Mouse (Mus musculus): ENCODE measurements around the gene Klhl21. TPM values are rescaled to one million over a fixed set of nuclear protein-coding genes. Genes with fewer than 3 reads are reported as not detected.
A peak's percentile ranks its signal among the peaks of the same experiment; 100 is the strongest.
"Not testable (repeated sequence)": the region's sequence is repeated elsewhere in the genome, so short reads cannot be mapped to it uniquely, and the experiment has no call there.

Klhl21 gene
- polyA plus RNA-seq, 1 experiment from 2014 or later: 5.7 TPM

DNA sequence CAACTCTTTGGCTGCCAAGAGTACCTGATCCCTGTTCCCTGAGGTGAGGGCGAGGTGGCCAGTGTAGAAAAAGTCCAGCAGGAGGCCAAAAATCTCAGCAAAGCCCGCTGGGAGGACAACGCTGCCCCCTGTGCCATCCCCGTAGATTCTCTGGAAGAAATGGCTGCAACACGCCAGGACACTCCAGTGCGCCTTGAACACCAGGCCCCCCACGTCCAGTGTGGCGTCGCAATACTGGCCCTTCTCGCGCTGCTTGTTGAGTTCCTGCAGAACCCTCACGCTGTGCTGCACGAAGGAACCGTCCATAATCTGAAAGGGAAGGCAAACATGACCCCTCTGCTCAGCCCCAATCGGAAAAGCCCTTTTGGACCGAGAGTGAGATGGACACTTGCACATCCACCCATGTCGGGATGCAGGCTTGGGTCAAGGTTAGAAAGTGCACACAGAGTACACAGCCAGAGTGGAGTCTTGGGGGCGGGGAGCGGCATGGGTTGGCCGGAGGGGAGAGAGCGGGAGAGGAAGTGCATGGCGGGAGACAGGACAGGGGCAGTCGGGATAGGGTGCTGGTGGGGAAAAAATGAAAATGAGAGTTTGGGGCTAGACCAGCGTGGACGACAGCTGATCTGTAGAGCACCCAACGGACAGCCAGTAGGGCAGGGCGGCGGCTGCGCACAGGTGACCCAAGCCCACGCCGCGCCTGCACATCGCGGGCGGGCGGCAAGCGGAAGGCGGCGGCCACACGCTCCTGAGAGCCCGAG lies 18.3 kb downstream of the Klhl21 start:
- peaks cover 65% of the 10 kb centered on the region for H3K4me1 ChIP-seq

DNA sequence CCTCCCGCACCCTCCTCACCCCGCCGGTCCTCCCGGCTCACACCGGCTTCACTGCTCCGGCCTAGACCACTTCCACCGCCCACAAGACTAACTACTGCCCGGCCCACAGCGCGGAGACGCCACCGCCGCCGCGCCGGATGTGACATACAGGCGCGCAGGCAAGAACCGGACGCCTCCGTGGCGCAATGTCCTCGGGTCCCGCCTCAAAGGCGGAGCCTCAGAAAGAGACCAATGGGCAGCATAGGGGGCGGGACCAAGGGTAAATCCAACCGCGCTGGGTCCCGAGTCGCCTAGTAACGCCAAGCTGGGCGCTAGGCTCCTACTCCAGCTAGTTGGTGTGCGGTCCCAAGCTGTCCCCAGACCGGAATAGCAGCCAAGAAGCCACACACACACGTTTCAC lies 18.9 kb downstream of the Klhl21 start, which contains the start of gene Zbtb48:
TSS of gene Zbtb48 (minus strand) at position 148 of the 400 bp plus-strand sequence.
- H3K27ac ChIP-seq (replicated peaks): peak within 1 kb of the TSS; percentile 82
- peak; percentile 98 for ATAC-seq (ENCODE audit: low FRiP score)
- H3K4me3 ChIP-seq (replicated peaks): peak within 1 kb of the TSS; percentile 82
- H3K27me3 ChIP-seq (replicated peaks): 0 out of 2 replicates have a peak, but pooled peaks cover 3% of the 10 kb centered on the region
- H3K4me2 ChIP-seq: peak within 1 kb of the TSS; percentile 99
- peaks cover 65% of the 10 kb centered on the region for H3K4me1 ChIP-seq
- H3K9me3 ChIP-seq (replicated peaks): no peaks in the 10 kb centered on the region
- WGBS: under 1% methylated on average over 34 of the region's 35 CpGs
- H3K9ac ChIP-seq (replicated peaks): peak within 1 kb of the TSS; percentile 74
- H3K36me3 ChIP-seq: peaks cover 17% of the 10 kb centered on the region

More for the DNA sequence above, 18.3 kb downstream of the Klhl21 start:
- H3K9me3 ChIP-seq (replicated peaks): no peaks in the 10 kb centered on the region
- peak overlapping the region; percentile 80 for H3K27ac ChIP-seq (replicated peaks)
- H3K4me2 ChIP-seq: peak overlapping the region; percentile 99
- peak; percentile 64 for ATAC-seq (ENCODE audit: low FRiP score)
- H3K9ac ChIP-seq (replicated peaks): peak overlapping the region; percentile 74
- H3K27me3 ChIP-seq (replicated peaks): 0 out of 2 replicates have a peak, but pooled peaks cover 3% of the 10 kb centered on the region
- peak overlapping the region; percentile 82 for H3K4me3 ChIP-seq (replicated peaks)
- WGBS: 3% methylated on average over 41 of the region's 41 CpGs
- H3K36me3 ChIP-seq: peaks cover 23% of the 10 kb centered on the region

GRCm38 (mm10) chr4:152028456-152028855 lies 19.9 kb downstream of the Klhl21 start:
- 63% methylated on average over 15 of the region's 15 CpGs for WGBS
- Histone ChIP-seq H3K9ac (replicated peaks) (peak overlapping the region; percentile 74; the same call in 1 of the 2 replicates), H3K4me2 (peak overlapping the region; percentile 99), H3K36me3 (peaks cover 8% of the 10 kb centered on the region), H3K9me3 (replicated peaks) (no peaks in the 10 kb centered on the region), H3K4me3 (replicated peaks) (peak overlapping the region; percentile 82), H3K4me1 (peaks cover 59% of the 10 kb centered on the region), H3K27me3 (replicated peaks) (0 out of 2 replicates have a peak, but pooled peaks cover 3% of the 10 kb centered on the region), H3K27ac (replicated peaks) (0 out of 2 replicates have a peak overlapping the region, but pooled peaks have one; percentile 82)
- no peak for ATAC-seq (ENCODE audit: low FRiP score)

DNA sequence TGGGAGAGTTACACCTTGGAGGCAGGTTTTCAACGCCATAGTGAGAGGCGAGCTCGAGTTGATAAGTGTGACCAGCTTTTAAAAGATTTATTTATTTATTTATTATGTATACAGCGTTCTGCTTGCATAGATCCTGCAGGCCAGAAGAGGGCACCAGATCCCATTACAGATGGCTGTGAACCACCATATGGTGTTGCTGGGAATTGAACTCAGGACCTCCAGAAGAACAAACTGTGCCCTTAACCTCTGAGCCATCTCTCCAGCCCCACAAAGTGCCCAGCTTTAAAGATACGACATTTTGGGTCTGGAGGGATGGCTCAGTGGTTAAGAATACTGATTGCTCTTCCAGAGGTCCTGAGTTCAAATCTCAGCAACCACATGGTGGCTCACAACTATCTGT lies 20.5 kb downstream of the Klhl21 start:
- Histone ChIP-seq H3K4me3 (replicated peaks) (peak overlapping the region; percentile 82), H3K9ac (replicated peaks) (no peak overlapping the region), H3K36me3 (0 out of 2 replicates have a peak, but pooled peaks cover 2% of the 10 kb centered on the region), H3K4me1 (peaks cover 52% of the 10 kb centered on the region), H3K9me3 (replicated peaks) (no peaks in the 10 kb centered on the region), H3K27ac (replicated peaks) (no peak overlapping the region), H3K27me3 (replicated peaks) (0 out of 2 replicates have a peak, but pooled peaks cover 3% of the 10 kb centered on the region), H3K4me2 (peak overlapping the region; percentile 99)
- ATAC-seq (ENCODE audit: low FRiP score): no peak
- WGBS: 44% methylated on average over 5 of the region's 5 CpGs

GRCm38 (mm10) chr4:152029997-152030396 lies 21.4 kb downstream of the Klhl21 start:
- 0 out of 2 replicates have a peak overlapping the region, but pooled peaks have one; percentile 6 for H3K9ac ChIP-seq (replicated peaks)
- H3K27ac ChIP-seq (replicated peaks): no peak overlapping the region
- H3K4me1 ChIP-seq: peaks cover 43% of the 10 kb centered on the region
- H3K27me3 ChIP-seq (replicated peaks): 0 out of 2 replicates have a peak, but pooled peaks cover 3% of the 10 kb centered on the region
- H3K4me3 ChIP-seq (replicated peaks): peak overlapping the region; percentile 8; the same call in 1 of the 2 replicates
- peak overlapping the region; percentile 29 for H3K4me2 ChIP-seq
- H3K36me3 ChIP-seq: no peaks in the 10 kb centered on the region
- ATAC-seq (ENCODE audit: low FRiP score): no peak
- H3K9me3 ChIP-seq (replicated peaks): no peaks in the 10 kb centered on the region
- WGBS: 65% methylated on average over 4 of the region's 4 CpGs

DNA sequence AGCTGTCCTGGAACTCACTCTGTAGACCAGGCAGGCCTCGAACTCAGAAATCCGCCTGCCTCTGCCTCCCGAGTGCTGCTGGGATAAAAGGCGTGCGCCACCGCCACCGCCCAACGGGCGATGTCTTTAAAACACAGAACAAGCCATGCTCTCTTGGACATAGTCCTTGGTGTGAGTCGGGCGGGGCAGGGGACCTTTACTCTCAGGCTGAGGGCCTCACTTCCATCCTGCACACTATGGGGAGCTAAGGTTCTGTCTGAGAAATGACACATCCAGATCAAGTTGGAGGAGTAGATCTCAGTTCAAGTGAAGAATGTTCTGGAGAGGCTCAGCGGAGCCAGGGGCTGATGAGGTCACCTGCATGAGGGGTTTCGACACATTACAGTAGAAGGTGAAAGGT lies 24.3 kb downstream of the Klhl21 start:
- no peaks in the 10 kb centered on the region for H3K9me3 ChIP-seq (replicated peaks)
- H3K4me1 ChIP-seq: peaks cover 22% of the 10 kb centered on the region
- no peak overlapping the region for H3K27ac ChIP-seq (replicated peaks)
- H3K36me3 ChIP-seq: no peaks in the 10 kb centered on the region
- H3K27me3 ChIP-seq (replicated peaks): 0 out of 2 replicates have a peak, but pooled peaks cover 3% of the 10 kb centered on the region
- no peak overlapping the region for H3K4me2 ChIP-seq
- H3K4me3 ChIP-seq (replicated peaks): no peak overlapping the region
- 92% methylated on average over 13 of the region's 13 CpGs for WGBS
- no peak for ATAC-seq (ENCODE audit: low FRiP score)
- no peak overlapping the region for H3K9ac ChIP-seq (replicated peaks)

GRCm38 (mm10) chr4:152036464-152036863 lies 27.9 kb downstream of the Klhl21 start:
- WGBS: 91% methylated on average over 6 of the region's 6 CpGs
- H3K36me3 ChIP-seq; ATAC-seq (ENCODE audit: low FRiP score); H3K4me3 ChIP-seq (replicated peaks); H3K27me3 ChIP-seq (replicated peaks); H3K4me2 ChIP-seq; H3K9me3 ChIP-seq (replicated peaks); H3K27ac ChIP-seq (replicated peaks); H3K9ac ChIP-seq (replicated peaks): not testable (repeated sequence)
- peaks cover 20% of the 10 kb centered on the region for H3K4me1 ChIP-seq

- Histone ChIP-seq H3K36me3 (peaks cover 25% of the 10 kb centered on the region), H3K9ac (replicated peaks) (peak within 1 kb of the TSS; percentile 85), H3K27me3 (replicated peaks) (no peaks in the 10 kb centered on the region), H3K4me2 (peak within 1 kb of the TSS; percentile 95), H3K9me3 (replicated peaks) (no peaks in the 10 kb centered on the region), H3K4me3 (replicated peaks) (peak within 1 kb of the TSS; percentile 97), H3K27ac (replicated peaks) (no peak within 1 kb of the TSS; the same call in 1 of the 2 replicates), H3K4me1 (peaks cover 20% of the 10 kb centered on the region)
- WGBS: 56% methylated on average over 10 of the region's 10 CpGs
- no peak for ATAC-seq (ENCODE audit: low FRiP score)
Observed at GRCm38 (mm10) chr4:152038225-152038984, 29.8 kb downstream of the Klhl21 start, which contains the start of gene Tas1r1. Gene Tas1r1, minus strand, starts transcription at chr4:152038568.

- under 1% methylated on average over 70 of the region's 86 CpGs for WGBS
- Histone ChIP-seq H3K27me3 (replicated peaks) (no peaks in the 10 kb centered on the region), H3K27ac (replicated peaks) (no peak within 1 kb of the TSS; the same call in 1 of the 2 replicates), H3K9me3 (replicated peaks) (no peaks in the 10 kb centered on the region), H3K9ac (replicated peaks) (peak within 1 kb of the TSS; percentile 85), H3K36me3 (peaks cover 33% of the 10 kb centered on the region), H3K4me3 (replicated peaks) (peak within 1 kb of the TSS; percentile 97), H3K4me1 (peaks cover 20% of the 10 kb centered on the region), H3K4me2 (peak within 1 kb of the TSS; percentile 95)
- ATAC-seq (ENCODE audit: low FRiP score): peak; percentile 91
Observed at GRCm38 (mm10) chr4:152038985-152039830, 30.6 kb downstream of the Klhl21 start, which contains the start of gene Nol9. Gene Nol9, plus strand, starts transcription at chr4:152039321.

GRCm38 (mm10) chr4:152039831-152040310 lies 31.3 kb downstream of the Klhl21 start:
- Histone ChIP-seq H3K9ac (replicated peaks) (peak overlapping the region; percentile 85), H3K36me3 (peaks cover 39% of the 10 kb centered on the region), H3K27ac (replicated peaks) (no peak overlapping the region), H3K27me3 (replicated peaks) (no peaks in the 10 kb centered on the region), H3K9me3 (replicated peaks) (no peaks in the 10 kb centered on the region), H3K4me3 (replicated peaks) (peak overlapping the region; percentile 97), H3K4me2 (peak overlapping the region; percentile 95), H3K4me1 (peaks cover 20% of the 10 kb centered on the region)
- no peak for ATAC-seq (ENCODE audit: low FRiP score)
- 5% methylated on average over 25 of the region's 25 CpGs for WGBS
